Mouse (Mus musculus): ENCODE data around the gene Unc79.

The Unc79 gene

DNA sequence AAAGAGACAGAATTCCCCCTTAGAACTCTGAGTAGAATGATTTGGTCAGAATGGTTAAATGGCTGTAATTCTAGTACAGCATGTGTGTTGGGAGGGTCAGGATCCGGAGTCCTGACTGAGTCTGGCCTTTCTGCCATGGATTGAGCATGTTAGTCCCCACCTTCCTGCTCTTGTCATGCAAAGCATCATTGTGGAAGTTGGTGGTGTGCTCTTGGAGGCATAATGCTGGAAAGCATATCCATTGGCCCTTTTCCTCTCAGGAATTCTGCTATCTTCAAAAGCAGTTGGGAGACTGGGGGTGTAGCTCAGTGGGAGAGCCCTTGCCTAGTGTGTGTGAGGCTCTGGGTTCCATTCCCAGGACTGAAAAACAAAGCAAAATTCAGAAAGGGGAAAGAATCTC is 175.2 kb downstream of the Unc79 start:
- DNase-seq (ENCODE audit: low spot score in 2 of 2) = no peak

GRCm38 (mm10) chr12:103128914-103129313 is 180.3 kb downstream of the Unc79 start:
- no peak for DNase-seq (ENCODE audit: low spot score in 2 of 2)

GRCm38 (mm10) chr12:103129395-103130248 is 181.0 kb downstream of the Unc79 start:
- DNase-seq (ENCODE audit: low spot score in 2 of 2) = no peak

GRCm38 (mm10) chr12:103131419-103131818 is 182.8 kb downstream of the Unc79 start:
- DNase-seq (ENCODE audit: low spot score in 2 of 2) = no peak

- DNase-seq (ENCODE audit: low spot score in 2 of 2) = no peak
These were observed 193.9 kb downstream of the Unc79 start for GRCm38 (mm10) chr12:103142550-103143010.

DNA sequence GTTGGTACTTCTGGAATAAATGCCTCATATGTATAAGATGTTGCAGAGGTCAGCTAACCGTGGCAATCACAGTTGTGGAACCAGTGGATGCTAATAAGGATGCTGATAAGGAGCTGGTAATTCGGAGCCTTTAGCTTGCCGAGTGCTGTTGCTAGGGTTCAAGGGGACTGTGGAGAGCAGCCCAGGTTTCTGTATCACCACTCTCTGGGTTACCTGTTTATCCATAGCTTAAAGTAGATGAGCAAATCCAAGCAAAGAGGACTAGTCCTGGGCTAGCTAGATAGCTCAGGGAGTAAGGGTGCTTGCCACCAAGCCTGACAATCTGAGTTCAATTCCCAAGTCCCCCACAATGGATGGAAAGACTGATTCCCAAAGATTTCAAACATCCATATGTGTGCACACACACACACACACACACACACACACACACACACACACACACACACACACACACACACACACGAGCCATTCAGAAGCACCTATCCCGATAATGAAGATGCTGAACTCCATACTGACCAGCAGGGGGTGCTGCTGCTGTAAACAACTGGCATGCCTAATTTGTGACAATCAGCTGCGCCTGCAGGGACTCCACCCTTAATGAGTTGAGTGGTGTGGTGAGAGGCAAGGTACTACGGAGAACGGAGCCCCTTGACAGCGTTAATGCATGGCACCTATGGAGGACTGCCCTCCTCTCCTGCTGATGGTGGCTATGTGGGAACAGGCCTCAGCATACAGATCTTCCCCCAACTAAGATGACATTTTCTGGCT is 195.3 kb downstream of the Unc79 start:
- DNase-seq (ENCODE audit: low spot score in 2 of 2) = peak; percentile 16 to 71

GRCm38 (mm10) chr12:103150247-103150646 is 201.6 kb downstream of the Unc79 start:
- no peak for DNase-seq (ENCODE audit: low spot score in 2 of 2)

- DNase-seq (ENCODE audit: low spot score in 2 of 2) = no peak
These were observed 206.3 kb downstream of the Unc79 start for GRCm38 (mm10) chr12:103154927-103155326.

- DNase-seq (ENCODE audit: low spot score in 2 of 2) = no peak
These were observed 206.7 kb downstream of the Unc79 start for GRCm38 (mm10) chr12:103155406-103155805.

- no peak for DNase-seq (ENCODE audit: low spot score in 2 of 2)
These were observed 208.7 kb downstream of the Unc79 start for GRCm38 (mm10) chr12:103157129-103157910.

- no peak for DNase-seq (ENCODE audit: low spot score in 2 of 2)
These were observed 210.4 kb downstream of the Unc79 start for GRCm38 (mm10) chr12:103159016-103159415.

GRCm38 (mm10) chr12:103160721-103161120 is 212.1 kb downstream of the Unc79 start:
- DNase-seq (ENCODE audit: low spot score in 2 of 2) = no peak

DNA sequence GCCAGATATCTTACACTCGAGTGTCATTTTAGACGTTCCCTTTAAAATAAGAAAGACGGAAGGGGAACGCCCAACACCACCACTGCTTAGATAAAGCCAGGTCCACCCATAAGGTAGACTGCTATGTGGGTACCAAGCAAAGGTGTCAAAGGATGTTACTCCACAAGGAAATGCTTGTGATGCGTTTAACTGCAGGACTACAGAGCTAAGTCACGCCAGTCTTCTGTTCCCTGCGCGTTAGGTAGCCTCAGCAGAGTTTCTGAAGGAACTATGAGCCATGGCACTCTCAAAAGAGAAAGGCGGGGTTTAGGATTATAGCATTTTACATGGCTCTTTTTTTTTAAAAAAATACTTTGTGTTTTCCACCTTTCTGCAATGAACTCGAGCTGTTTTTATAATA is 214.9 kb downstream of the Unc79 start:
- DNase-seq (ENCODE audit: low spot score in 2 of 2) = no peak

GRCm38 (mm10) chr12:103164101-103165030 is 215.7 kb downstream of the Unc79 start:
- DNase-seq (ENCODE audit: low spot score in 2 of 2) = no peak

DNA sequence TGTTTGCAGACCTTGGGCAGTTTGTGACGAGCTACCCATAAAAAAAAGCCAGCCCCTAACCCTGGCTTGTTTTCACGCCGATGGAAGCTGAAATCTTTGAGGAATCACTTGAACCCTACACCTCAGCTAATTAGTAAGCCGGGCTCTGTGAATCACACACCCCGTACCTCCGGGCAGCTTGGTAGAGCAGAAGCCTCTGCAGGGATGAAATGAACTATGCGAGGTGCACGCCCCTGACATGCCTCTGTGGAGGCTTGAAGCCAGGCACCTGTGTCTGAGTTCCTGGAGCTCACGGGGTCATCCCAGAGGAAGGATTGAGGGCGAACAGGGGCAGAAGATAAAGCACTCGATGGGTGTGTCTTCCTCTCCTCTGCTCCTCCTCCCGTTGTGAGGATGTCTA is 220.2 kb downstream of the Unc79 start:
- no peak for DNase-seq (ENCODE audit: low spot score in 2 of 2)

GRCm38 (mm10) chr12:103183057-103183456 is 234.4 kb downstream of the Unc79 start:
- DNase-seq (ENCODE audit: low spot score in 2 of 2) = no peak

DNA sequence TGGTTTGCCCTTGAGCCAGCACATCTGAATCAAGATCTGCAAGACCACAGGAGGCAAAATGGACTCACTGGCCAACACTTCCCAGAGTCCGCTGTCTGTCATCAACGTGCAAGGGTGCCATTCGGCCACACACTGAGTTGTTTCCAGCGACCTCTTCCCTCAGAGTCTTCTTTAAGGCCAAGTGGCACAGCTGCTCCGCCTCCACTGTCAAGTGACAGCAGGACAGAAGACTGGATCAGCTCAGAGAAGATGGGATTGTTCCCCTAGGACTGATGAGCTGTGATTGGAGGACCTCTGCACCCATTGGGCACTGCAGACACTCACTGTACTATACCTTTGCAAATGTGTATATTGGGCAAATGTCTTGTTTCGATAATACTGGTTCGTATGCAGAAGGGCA is 238.4 kb downstream of the Unc79 start:
- no peak for DNase-seq (ENCODE audit: low spot score in 2 of 2)

DNA sequence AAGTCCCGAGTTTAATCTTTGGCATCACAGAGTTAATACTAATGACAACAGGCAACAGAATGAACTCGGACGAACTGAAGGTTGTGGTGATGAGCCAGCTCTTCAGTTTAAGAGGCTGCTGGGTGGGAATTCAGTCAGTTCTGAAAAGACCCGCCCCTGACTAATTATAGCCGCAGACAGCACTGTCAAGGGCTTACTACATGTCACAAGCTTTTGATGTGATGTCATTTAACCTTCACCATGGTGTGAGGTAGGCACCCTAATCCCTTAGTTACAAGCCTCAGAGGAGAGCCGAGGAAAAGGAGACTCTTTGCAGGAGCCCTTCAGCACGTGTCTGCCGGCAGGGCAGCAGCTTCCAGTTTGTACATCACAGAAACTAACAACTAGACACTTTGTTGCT is 239.6 kb downstream of the Unc79 start:
- DNase-seq (ENCODE audit: low spot score in 2 of 2) = no peak

DNA sequence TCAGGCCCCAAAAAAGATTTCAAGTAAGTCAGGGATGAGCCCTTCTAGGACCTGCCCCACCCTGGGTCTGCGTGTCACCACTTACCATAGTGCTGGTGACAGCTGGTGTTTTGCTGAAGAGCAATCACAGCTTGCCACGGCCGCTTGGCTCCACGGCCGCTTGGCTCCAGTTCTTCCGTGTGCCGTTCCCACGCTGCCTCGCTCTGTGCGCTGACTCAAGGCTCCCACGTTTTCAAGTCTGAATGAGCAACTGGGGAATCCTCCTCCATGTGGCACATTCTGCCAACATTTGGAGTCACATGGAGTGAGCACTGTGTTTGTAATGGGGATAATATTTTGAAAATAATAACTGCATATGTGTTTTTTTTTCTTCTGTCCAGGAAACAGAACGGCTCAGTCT is 241.1 kb downstream of the Unc79 start:
- DNase-seq (ENCODE audit: low spot score in 2 of 2) = no peak

GRCm38 (mm10) chr12:103192996-103193395 is 244.3 kb downstream of the Unc79 start:
- DNase-seq (ENCODE audit: low spot score in 2 of 2) = no peak
